Mouse (Mus musculus): Measurements from ENCODE around the gene Cebpa. TPM values are rescaled to one million over a fixed set of nuclear protein-coding genes. Genes with fewer than 3 reads are reported as not detected.
A peak's percentile ranks its signal among the peaks of the same experiment; 100 is the strongest.

The Cebpa gene
- polyA plus RNA-seq (2015; fragmentation: Nextera tagmentation; extraction: Ambion mirVana) = 11.0 and 13.8 TPM in 2 replicates

GRCm38 (mm10) chr7:35118841-35119413, at the start of gene Cebpa:
Gene Cebpa, plus strand, starts transcription at chr7:35119293.
- Histone ChIP-seq H3K4me2 (peak within 1 kb of the TSS; percentile 68), H3K27me3 (peaks cover 78% of the 10 kb centered on the region), H3K27ac (replicated peaks) (peak within 1 kb of the TSS; percentile 85), H3K9me3 (replicated peaks) (no peaks in the 10 kb centered on the region), H3K36me3 (replicated peaks) (no peaks in the 10 kb centered on the region), H3K9ac (peak within 1 kb of the TSS; percentile 52), H3K4me3 (replicated peaks) (peak within 1 kb of the TSS; percentile 59), H3K4me1 (replicated peaks) (peaks cover 23% of the 10 kb centered on the region)
- ATAC-seq (ENCODE audit: insufficient read depth) = peak; percentile 75
- under 1% methylated on average over 50 of the region's 50 CpGs for WGBS (ENCODE audit: insufficient replicate concordance)

- peaks cover 9% of the 10 kb centered on the region for H3K4me1 ChIP-seq (replicated peaks)
- no peak overlapping the region for H3K9ac ChIP-seq
- H3K9me3 ChIP-seq (replicated peaks) = no peaks in the 10 kb centered on the region
These were observed 42.4 kb upstream of the Cebpa start for GRCm38 (mm10) chr7:35076645-35077044.

GRCm38 (mm10) chr7:35080843-35081338, 38.2 kb upstream of the Cebpa start:
- 11% methylated on average over 10 of the region's 10 CpGs for WGBS (ENCODE audit: insufficient replicate concordance)

More at GRCm38 (mm10) chr7:35076645-35077044, 42.4 kb upstream of the Cebpa start:
- ATAC-seq (ENCODE audit: insufficient read depth) = no peak
- H3K27me3 ChIP-seq = no peaks in the 10 kb centered on the region
- no peak overlapping the region for H3K4me2 ChIP-seq
- WGBS (ENCODE audit: insufficient replicate concordance) = 57% methylated on average over 5 of the region's 5 CpGs
- no peaks in the 10 kb centered on the region for H3K36me3 ChIP-seq (replicated peaks)
- H3K4me3 ChIP-seq (replicated peaks) = no peak overlapping the region
- no peak overlapping the region for H3K27ac ChIP-seq (replicated peaks)

GRCm38 (mm10) chr7:35081406-35082104, 37.5 kb upstream of the Cebpa start:
- Histone ChIP-seq H3K27me3 (peaks cover 16% of the 10 kb centered on the region), H3K4me2 (peak overlapping the region; percentile 50), H3K9me3 (replicated peaks) (no peaks in the 10 kb centered on the region), H3K36me3 (replicated peaks) (no peaks in the 10 kb centered on the region), H3K4me3 (replicated peaks) (no peak overlapping the region), H3K4me1 (replicated peaks) (peaks cover 12% of the 10 kb centered on the region), H3K27ac (replicated peaks) (peak overlapping the region; percentile 75), H3K9ac (no peak overlapping the region)
- ATAC-seq (ENCODE audit: insufficient read depth) = peak; percentile 25; the same call in 1 of the 2 replicates
- WGBS (ENCODE audit: insufficient replicate concordance) = 57% methylated on average over 9 of the region's 9 CpGs

More at GRCm38 (mm10) chr7:35080843-35081338, 38.2 kb upstream of the Cebpa start:
- H3K9ac ChIP-seq = no peak overlapping the region
- peaks cover 11% of the 10 kb centered on the region for H3K27me3 ChIP-seq
- H3K4me3 ChIP-seq (replicated peaks) = peak overlapping the region; percentile 14
- H3K27ac ChIP-seq (replicated peaks) = peak overlapping the region; percentile 75
- H3K4me1 ChIP-seq (replicated peaks) = peaks cover 12% of the 10 kb centered on the region
- ATAC-seq (ENCODE audit: insufficient read depth) = peak; percentile 56
- peak overlapping the region; percentile 50 for H3K4me2 ChIP-seq
- H3K36me3 ChIP-seq (replicated peaks) = no peaks in the 10 kb centered on the region
- no peaks in the 10 kb centered on the region for H3K9me3 ChIP-seq (replicated peaks)

- ATAC-seq (ENCODE audit: insufficient read depth) = no peak
- 44% methylated on average over 12 of the region's 12 CpGs for WGBS (ENCODE audit: insufficient replicate concordance)
- Histone ChIP-seq H3K27me3 (peaks cover 18% of the 10 kb centered on the region), H3K4me1 (replicated peaks) (peaks cover 16% of the 10 kb centered on the region), H3K27ac (replicated peaks) (no peak overlapping the region), H3K9ac (no peak overlapping the region), H3K4me3 (replicated peaks) (no peak overlapping the region), H3K36me3 (replicated peaks) (no peaks in the 10 kb centered on the region), H3K4me2 (no peak overlapping the region), H3K9me3 (replicated peaks) (no peaks in the 10 kb centered on the region)
These were observed 34.3 kb upstream of the Cebpa start for GRCm38 (mm10) chr7:35084565-35085360.

- peaks cover 15% of the 10 kb centered on the region for H3K4me1 ChIP-seq (replicated peaks)
- H3K27ac ChIP-seq (replicated peaks) = no peak overlapping the region
- peak overlapping the region; percentile 8 for H3K4me3 ChIP-seq (replicated peaks)
- no peaks in the 10 kb centered on the region for H3K9me3 ChIP-seq (replicated peaks)
- no peaks in the 10 kb centered on the region for H3K36me3 ChIP-seq (replicated peaks)
- peaks cover 18% of the 10 kb centered on the region for H3K27me3 ChIP-seq
- WGBS (ENCODE audit: insufficient replicate concordance) = 4% methylated on average over 21 of the region's 21 CpGs
- H3K9ac ChIP-seq = no peak overlapping the region
- no peak for ATAC-seq (ENCODE audit: insufficient read depth)
- H3K4me2 ChIP-seq = peak overlapping the region; percentile 49
These were observed 32.7 kb upstream of the Cebpa start for GRCm38 (mm10) chr7:35086271-35086861.

GRCm38 (mm10) chr7:35090550-35090949, 28.5 kb upstream of the Cebpa start:
- Histone ChIP-seq H3K9me3 (replicated peaks) (no peaks in the 10 kb centered on the region), H3K27ac (replicated peaks) (no peak overlapping the region), H3K4me2 (no peak overlapping the region), H3K4me1 (replicated peaks) (peaks cover 9% of the 10 kb centered on the region; the same call in 1 of the 2 replicates), H3K9ac (no peak overlapping the region), H3K4me3 (replicated peaks) (no peak overlapping the region), H3K27me3 (peaks cover 11% of the 10 kb centered on the region), H3K36me3 (replicated peaks) (no peaks in the 10 kb centered on the region)
- peak; percentile 64; the same call in 1 of the 2 replicates for ATAC-seq (ENCODE audit: insufficient read depth)
- 50% methylated on average over 5 of the region's 5 CpGs for WGBS (ENCODE audit: insufficient replicate concordance)

GRCm38 (mm10) chr7:35094975-35095678, 24.0 kb upstream of the Cebpa start:
- no peaks in the 10 kb centered on the region for H3K9me3 ChIP-seq (replicated peaks)
- no peak overlapping the region for H3K4me3 ChIP-seq (replicated peaks)
- ATAC-seq (ENCODE audit: insufficient read depth) = no peak
- no peak overlapping the region for H3K9ac ChIP-seq
- H3K27me3 ChIP-seq = no peaks in the 10 kb centered on the region
- peaks cover 2% of the 10 kb centered on the region; the same call in 1 of the 2 replicates for H3K4me1 ChIP-seq (replicated peaks)
- no peak overlapping the region for H3K4me2 ChIP-seq
- 63% methylated on average over 9 of the region's 9 CpGs for WGBS (ENCODE audit: insufficient replicate concordance)
- H3K27ac ChIP-seq (replicated peaks) = no peak overlapping the region
- no peaks in the 10 kb centered on the region for H3K36me3 ChIP-seq (replicated peaks)

GRCm38 (mm10) chr7:35098777-35099176, 20.3 kb upstream of the Cebpa start:
- H3K9me3 ChIP-seq (replicated peaks) = no peaks in the 10 kb centered on the region
- H3K9ac ChIP-seq = no peak overlapping the region
- no peak overlapping the region for H3K4me3 ChIP-seq (replicated peaks)
- no peak for ATAC-seq (ENCODE audit: insufficient read depth)
- H3K27ac ChIP-seq (replicated peaks) = no peak overlapping the region
- WGBS (ENCODE audit: insufficient replicate concordance) = 23% methylated on average over 4 of the region's 4 CpGs
- H3K4me1 ChIP-seq (replicated peaks) = no peaks in the 10 kb centered on the region
- no peaks in the 10 kb centered on the region for H3K27me3 ChIP-seq
- H3K4me2 ChIP-seq = no peak overlapping the region
- no peaks in the 10 kb centered on the region for H3K36me3 ChIP-seq (replicated peaks)

- no peak overlapping the region for H3K27ac ChIP-seq (replicated peaks)
- H3K4me3 ChIP-seq (replicated peaks) = no peak overlapping the region
- 46% methylated on average over 4 of the region's 4 CpGs for WGBS (ENCODE audit: insufficient replicate concordance)
- H3K4me2 ChIP-seq = no peak overlapping the region
- no peaks in the 10 kb centered on the region for H3K4me1 ChIP-seq (replicated peaks)
- no peaks in the 10 kb centered on the region for H3K27me3 ChIP-seq
- no peaks in the 10 kb centered on the region for H3K36me3 ChIP-seq (replicated peaks)
- no peak for ATAC-seq (ENCODE audit: insufficient read depth)
- no peaks in the 10 kb centered on the region for H3K9me3 ChIP-seq (replicated peaks)
- no peak overlapping the region for H3K9ac ChIP-seq
These were observed 19.6 kb upstream of the Cebpa start for GRCm38 (mm10) chr7:35099528-35099927.

All from liver, embryonic 15.5 days (tissue).